In the genomic region with DNA sequence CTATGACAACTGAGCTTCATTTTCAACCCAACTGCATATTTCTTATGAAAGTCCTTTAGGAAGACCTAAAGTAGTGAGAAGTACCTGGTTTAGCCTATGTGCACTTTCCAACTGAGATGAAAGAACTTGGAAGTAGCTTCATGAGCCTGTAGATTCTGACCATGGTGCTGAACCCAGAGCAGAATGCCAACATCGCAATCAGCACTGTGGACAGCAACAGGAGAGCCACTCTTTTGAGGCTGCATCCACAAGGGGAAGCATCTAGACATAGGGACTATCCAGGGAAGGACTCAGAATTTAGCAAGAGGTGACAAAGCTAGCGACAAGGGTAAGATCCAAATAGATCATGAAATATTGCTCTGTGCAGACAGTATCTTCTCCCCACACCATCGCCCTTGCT, we compare ENCODE assay signal across 10 mouse cellular contexts. TPM values are rescaled to one million over a fixed set of nuclear protein-coding genes. Genes with fewer than 3 reads are reported as not detected.
A peak's percentile ranks its signal among the peaks of the same experiment; 100 is the strongest.
DNase-seq lines count a peak whose midpoint lies in the region; ATAC-seq lines count a peak whose summit lies in the region.
"Had no signal": no experiment of that assay in that cellular context is flagged by ENCODE, and none has a peak within 500 bp of the region (broad histone marks: within the 10 kb centered on the region; RNA-seq: fewer than 3 reads in every experiment).

No protein-coding gene starts in this region.

- no peak overlapping the region for H3K4me2 ChIP-seq in hindbrain, embryonic 12.5 days (replicated peaks)
- H3K4me2 ChIP-seq: embryonic facial prominence, embryonic 12.5 days had no signal

- DNase-seq in adrenal gland, adult (ENCODE audit: inconsistent age in 2 of 2, low spot score in 1 of 2) = peak; percentile 59 to 87
- DNase-seq in adrenal gland, adult 18-20 months (ENCODE audit: low spot score in 2 of 2) = no peak
- DNase-seq in thymus, postnatal 4 days = peak; percentile 18
- DNase-seq in thymus, postnatal 10 days (ENCODE audit: low spot score in 2 of 2) = no peak
- DNase-seq in kidney, postnatal 25 days = peak; percentile 46 to 52
- peak; percentile 54 for DNase-seq in testis, postnatal 14 days (ENCODE audit: low spot score)
- DNase-seq in cerebellum, postnatal 14 days = no peak

- H3K4me1 ChIP-seq in hindbrain, embryonic 12.5 days = no peaks in the 10 kb centered on the region
- H3K4me1 ChIP-seq: embryonic facial prominence, embryonic 12.5 days had no signal

- no peak overlapping the region for H3K27ac ChIP-seq in hindbrain, embryonic 12.5 days
- H3K27ac ChIP-seq: embryonic facial prominence, embryonic 12.5 days had no signal

- no peak overlapping the region for H3K4me3 ChIP-seq in hindbrain, embryonic 12.5 days
- H3K4me3 ChIP-seq: embryonic facial prominence, embryonic 12.5 days had no signal

- H3K9me3 ChIP-seq in hindbrain, embryonic 12.5 days (replicated peaks) = no peaks in the 10 kb centered on the region
- H3K9me3 ChIP-seq: embryonic facial prominence, embryonic 12.5 days had no signal

- no peaks in the 10 kb centered on the region for H3K27me3 ChIP-seq in hindbrain, embryonic 12.5 days
- H3K27me3 ChIP-seq: embryonic facial prominence, embryonic 12.5 days had no signal

- H3K36me3 ChIP-seq in hindbrain, embryonic 12.5 days = no peaks in the 10 kb centered on the region
- H3K36me3 ChIP-seq: embryonic facial prominence, embryonic 12.5 days had no signal

- 49% methylated on average over 3 of the region's 3 CpGs for WGBS in hindbrain, embryonic 12.5 days

- ATAC-seq in hindbrain, embryonic 12.5 days (ENCODE audit: low FRiP score) = no peak

- H3K9ac ChIP-seq in hindbrain, embryonic 12.5 days = no peak overlapping the region
- H3K9ac ChIP-seq: embryonic facial prominence, embryonic 12.5 days had no signal

RNA-seq across cellular contexts. Expression of gene Cdc42ep5, which starts 13.8 kb away (rescaled TPM):
- 10 to 100 TPM; 22.9 to 26.9 TPM for total RNA-seq in adrenal gland, adult 18-20 months (2021)
- 24.2 and 25.7 TPM in 2 replicates for polyA plus RNA-seq in hindbrain, embryonic 12.5 days (2016; fragmentation: Nextera tagmentation; extraction: Ambion mirVana)

RNA-seq across cellular contexts. Expression of gene Leng9, which starts 28.3 kb away (rescaled TPM):
- total RNA-seq in adrenal gland, adult 18-20 months (2021) = 10 to 100 TPM in 1 of 2 experiments, 1 to 10 TPM in 1; 9.1 to 10.8 TPM
- 3.6 and 4.3 TPM in 2 replicates for polyA plus RNA-seq in hindbrain, embryonic 12.5 days (2016; fragmentation: Nextera tagmentation; extraction: Ambion mirVana)

RNA-seq across cellular contexts. Expression of gene Leng8, which starts 41.6 kb away (rescaled TPM):
- 100 to 1,000 TPM in 1 of 2 experiments, 10 to 100 TPM in 1; 86.8 to 106 TPM for total RNA-seq in adrenal gland, adult 18-20 months (2021)
- polyA plus RNA-seq in hindbrain, embryonic 12.5 days (2016; fragmentation: Nextera tagmentation; extraction: Ambion mirVana) = 115 and 118 TPM in 2 replicates

RNA-seq across cellular contexts. Expression of gene Lilra5, which starts 59.1 kb away (rescaled TPM):
- 1 to 10 TPM; 3.3 to 5.4 TPM for total RNA-seq in adrenal gland, adult 18-20 months (2021)
- not detected in 2 replicates for polyA plus RNA-seq in hindbrain, embryonic 12.5 days (2016; fragmentation: Nextera tagmentation; extraction: Ambion mirVana)
- polyA plus RNA-seq: embryonic facial prominence, embryonic 12.5 days; neural tube, embryonic 14.5 days had no signal

RNA-seq across cellular contexts. Expression of gene Ttyh1, which starts 59.2 kb away (rescaled TPM):
- 1 to 10 TPM; 1.3 to 1.9 TPM for total RNA-seq in adrenal gland, adult 18-20 months (2021)
- 108 and 110 TPM in 2 replicates for polyA plus RNA-seq in hindbrain, embryonic 12.5 days (2016; fragmentation: Nextera tagmentation; extraction: Ambion mirVana)

Comparison
In these comparisons a context has a peak if more than half of its experiments do, and no peak if none do; other contexts are left out.
1. DNase-seq: peak in adrenal gland, adult (2 of 2), thymus, postnatal 4 days (single experiment), kidney, postnatal 25 days (2 of 2) and testis, postnatal 14 days (single experiment); none in adrenal gland, adult 18-20 months (0 of 2), thymus, postnatal 10 days (0 of 2) and cerebellum, postnatal 14 days (0 of 2).